Mouse (Mus musculus) G1E (cell line): ENCODE results near the gene Dpy30.

Experiments used
- GATA1 ChIP-seq: IDR thresholded peaks from 2 replicates; pipeline ENCODE4 v1.6.1; 2012; ENCODE audit warnings: borderline replicate concordance, low read length, inconsistent platforms, mixed read lengths
- GATA2 ChIP-seq: IDR thresholded peaks from 2 replicates; pipeline ENCODE4 v1.6.1; 2012; ENCODE audit warnings: low read depth, low read length, inconsistent platforms, borderline replicate concordance

GRCm38 (mm10) chr17:74288626-74289025 is 35.1 kb downstream of the Dpy30 start:
- no peak for TF ChIP-seq GATA2
- TF ChIP-seq GATA1 = no peak
